Mouse (Mus musculus): ENCODE results near the gene Acadm. TPM values are rescaled to one million over a fixed set of nuclear protein-coding genes. Genes with fewer than 3 reads are reported as not detected.

Gene Acadm
- polyA plus RNA-seq, 1 experiment from 2014 or later = 68.9 TPM

DNA sequence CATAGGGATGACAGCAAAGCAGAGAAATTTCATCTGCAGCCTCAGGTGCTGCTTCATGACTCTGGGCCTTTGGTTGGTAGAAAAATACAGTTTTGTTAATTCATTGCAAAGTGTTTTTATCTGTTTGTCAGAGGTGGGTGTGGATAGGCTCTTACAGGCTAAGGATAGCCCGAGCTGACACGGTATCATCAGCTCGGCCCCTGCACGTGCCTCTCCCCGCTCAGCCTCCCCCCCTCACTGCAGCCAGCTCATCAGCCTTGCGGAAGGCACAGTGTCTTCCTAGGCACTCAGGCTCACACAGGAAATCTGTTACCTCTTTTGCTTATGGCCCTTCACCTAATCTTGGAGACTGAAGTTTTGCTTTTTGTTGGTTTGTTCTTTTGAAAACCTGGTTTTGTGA is 56.3 kb downstream of the Acadm start:
- Histone ChIP-seq H3K36me3 (no peaks in the 10 kb centered on the region), H3K9ac (no peak overlapping the region), H3K27me3 (no peaks in the 10 kb centered on the region), H3K4me3 (no peak overlapping the region), H3K4me1 (no peaks in the 10 kb centered on the region), H3K4me2 (no peak overlapping the region), H3K9me3 (no peaks in the 10 kb centered on the region), H3K27ac (no peak overlapping the region)
- WGBS = 79% methylated on average over 6 of the region's 6 CpGs
- no peak for ATAC-seq (ENCODE audit: insufficient number of reproducible peaks, low FRiP score, low TSS enrichment, low read depth)

DNA sequence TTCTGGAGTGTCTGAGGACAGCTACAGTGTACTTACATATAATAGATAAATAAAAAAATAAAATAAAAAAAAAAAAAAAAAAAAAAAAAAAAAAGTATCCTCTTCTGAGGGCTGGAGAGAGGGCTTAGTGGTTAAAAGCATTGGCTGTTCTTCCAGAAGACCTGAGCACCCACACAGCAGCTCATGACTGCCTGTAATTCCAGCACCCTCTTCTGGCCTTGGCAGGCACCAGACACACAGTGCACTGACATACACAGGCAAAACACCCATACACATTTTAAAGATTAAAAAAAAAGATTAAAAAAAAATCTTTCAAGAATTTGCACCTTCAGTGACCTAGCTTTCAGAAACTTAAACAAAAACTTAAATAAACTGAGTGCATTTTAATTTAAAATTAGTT is 58.1 kb downstream of the Acadm start:
- Histone ChIP-seq H3K4me2 (no peak overlapping the region), H3K4me3 (no peak overlapping the region), H3K9ac (no peak overlapping the region), H3K9me3 (no peaks in the 10 kb centered on the region), H3K27ac (no peak overlapping the region), H3K27me3 (no peaks in the 10 kb centered on the region), H3K36me3 (no peaks in the 10 kb centered on the region), H3K4me1 (no peaks in the 10 kb centered on the region)
- no peak for ATAC-seq (ENCODE audit: insufficient number of reproducible peaks, low FRiP score, low TSS enrichment, low read depth)

Other genes with a start within 250 kb of the Acadm start
- 33.5 and 35.7 TPM in 2 replicates for gene St6galnac3, start 219.5 kb downstream of the Acadm start, polyA plus RNA-seq (2015; fragmentation: Nextera tagmentation; extraction: Ambion mirVana)
- gene Asb17, start 100.4 kb downstream of the Acadm start, polyA plus RNA-seq (2015; fragmentation: Nextera tagmentation; extraction: Ambion mirVana) = 1.4 and 1.9 TPM in 2 replicates
- gene Msh4, start 38.5 kb downstream of the Acadm start, polyA plus RNA-seq (2015; fragmentation: Nextera tagmentation; extraction: Ambion mirVana) = 0.08 and 0.09 TPM in 2 replicates
- gene Rabggtb, start 31.6 kb downstream of the Acadm start, polyA plus RNA-seq (2015; fragmentation: Nextera tagmentation; extraction: Ambion mirVana) = 45.9 and 49.6 TPM in 2 replicates
- 0.50 and 0.73 TPM in 2 replicates for gene Slc44a5, start 28.8 kb upstream of the Acadm start, polyA plus RNA-seq (2015; fragmentation: Nextera tagmentation; extraction: Ambion mirVana)

Data from limb, embryonic 15.5 days (tissue).